Mouse (Mus musculus) limb, embryonic 14.5 days (tissue): ENCODE data around the gene Amer2. TPM values are rescaled to one million over a fixed set of nuclear protein-coding genes. Genes with fewer than 3 reads are reported as not detected.
"Not testable (repeated sequence)": the region's sequence is repeated elsewhere in the genome, so short reads cannot be mapped to it uniquely, and the experiment has no call there.

Source experiments
- ATAC-seq: fragments of 200-750 bp; cut with Nextera tagmentation; 2 replicates; pipeline ENCODE4 v1.8.0; 2017; ENCODE audit warnings: low read depth, moderate number of reproducible peaks, moderate TSS enrichment; ENCODE audit not compliant: low FRiP score
- DNase-seq: peaks from one replicate; pipeline ENCODE4 v3.0.0-alpha.2; 2015; ENCODE audit warnings: low spot score
- H3K27ac ChIP-seq: fragments of 300-500 bp; sonication (generic); replicated peaks from 2 replicates; pipeline ENCODE4 v1.5.1; 2014; ENCODE audit warnings: low read depth, mild to moderate bottlenecking, low read length, moderate library complexity, mixed read lengths
- H3K27me3 ChIP-seq: fragments of 300-500 bp; sonication (generic); 2 replicates; pipeline ENCODE4 v1.6.1; 2014; ENCODE audit warnings: low read length, mixed read lengths; ENCODE audit not compliant: control insufficient read depth, insufficient read depth
- H3K36me3 ChIP-seq: fragments of 300-500 bp; sonication (generic); 2 replicates; pipeline ENCODE4 v1.6.1; 2014; ENCODE audit warnings: mild to moderate bottlenecking, low read length, moderate library complexity, mixed read lengths; ENCODE audit not compliant: control insufficient read depth, insufficient read depth
- H3K4me1 ChIP-seq: fragments of 300-500 bp; sonication (generic); 2 replicates; pipeline ENCODE4 v1.6.1; 2014; ENCODE audit warnings: antibody characterized with exemption, low read length, mixed read lengths; ENCODE audit not compliant: control insufficient read depth, insufficient read depth
- H3K4me2 ChIP-seq: fragments of 300-500 bp; sonication (generic); replicated peaks from 2 replicates; pipeline ENCODE4 v1.6.1; 2014; ENCODE audit warnings: low read depth, mild to moderate bottlenecking, low read length, moderate library complexity; ENCODE audit not compliant: severe bottlenecking
- H3K4me3 ChIP-seq: fragments of 300-500 bp; sonication (generic); replicated peaks from 2 replicates; pipeline ENCODE4 v1.5.1; 2014; ENCODE audit warnings: low read length
- H3K9ac ChIP-seq: fragments of 300-500 bp; sonication (generic); 2 replicates; pipeline ENCODE4 v1.6.1; 2014; ENCODE audit warnings: mild to moderate bottlenecking, low read depth, low read length, moderate library complexity; ENCODE audit not compliant: severe bottlenecking
- H3K9me3 ChIP-seq: fragments of 300-500 bp; sonication (generic); 2 replicates; pipeline ENCODE4 v1.6.1; 2016; ENCODE audit warnings: low read length; ENCODE audit not compliant: control insufficient read depth
- POLR2A ChIP-seq: fragments of 200-500 bp; IDR thresholded peaks from 2 replicates; pipeline ENCODE4 v1.8.0; 2012; ENCODE audit warnings: inconsistent platforms, mild to moderate bottlenecking, moderate library complexity, borderline replicate concordance; ENCODE audit not compliant: insufficient read depth, insufficient read length; ENCODE audit errors: extremely low read depth
- WGBS: fragments of 180-500 bp; shearing (Covaris S2); extraction: QIAGEN DNeasy Blood & Tissue Kit; methylation state at CpG from one replicate; pipeline ENCODE4 v1.1.7; 2014; 5-methylcytosine and 5-hydroxymethylcytosine counted together
- polyA plus RNA-seq, 2 experiments: library from polyadenylated mRNA; depleted of rRNA in 1 of 2; stranded (reverse) in 1 of 2; unstranded in 1 of 2; fragments of >200 nt; fragmentation: Nextera tagmentation in 1 of 2; extraction: Ambion mirVana in 1 of 2; gene quantifications; 2 replicates each; pipeline versions ENCODE4 v1.2.1 to v1.2.3; 2012 to 2014

Amer2 gene
- polyA plus RNA-seq (2012; rRNA removed) (0.87 and 0.89 TPM in 2 replicates), polyA plus RNA-seq (2014; fragmentation: Nextera tagmentation; extraction: Ambion mirVana) (0.58 and 1.00 TPM in 2 replicates)

DNA sequence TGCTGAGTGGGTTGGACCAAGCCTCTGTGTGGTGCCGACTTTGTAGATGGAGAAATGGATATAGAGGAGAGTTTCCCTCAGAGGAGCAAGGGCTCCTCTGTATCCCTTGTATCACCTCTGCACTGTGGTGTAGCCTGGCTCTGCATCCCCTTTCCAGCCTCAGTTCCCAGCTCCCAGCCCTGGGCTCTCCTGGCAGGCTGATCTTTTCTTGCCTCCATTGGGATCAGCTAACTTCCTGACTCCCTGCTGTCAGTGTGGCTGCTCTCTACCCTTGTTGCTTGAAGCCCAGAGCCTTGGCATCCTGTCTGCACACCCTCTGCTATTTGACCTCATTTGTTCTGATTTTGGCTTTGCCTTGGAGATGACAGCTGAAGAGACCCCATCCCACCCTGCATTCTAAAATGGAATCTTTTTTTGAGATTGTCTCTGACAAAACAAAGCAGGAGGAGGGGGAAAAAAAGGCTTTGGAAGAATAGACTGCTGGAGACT, at the start of gene Amer2:
TSS of gene Amer2 (plus strand) at position 439 of the 489 bp plus-strand sequence.
- no peak for DNase-seq
- H3K4me3 ChIP-seq = no peak within 1 kb of the TSS
- H3K36me3 ChIP-seq = no peaks in the 10 kb centered on the region
- no peak within 1 kb of the TSS for H3K27ac ChIP-seq
- ATAC-seq = no peak
- H3K4me2 ChIP-seq = no peak within 1 kb of the TSS
- peaks cover 6% of the 10 kb centered on the region; the same call in 1 of the 2 replicates for H3K27me3 ChIP-seq
- TF ChIP-seq POLR2A = no peak
- 54% methylated on average over 1 of the region's 1 CpGs for WGBS
- H3K4me1 ChIP-seq = no peaks in the 10 kb centered on the region
- H3K9ac ChIP-seq = no peak within 1 kb of the TSS
- no peaks in the 10 kb centered on the region for H3K9me3 ChIP-seq

DNA sequence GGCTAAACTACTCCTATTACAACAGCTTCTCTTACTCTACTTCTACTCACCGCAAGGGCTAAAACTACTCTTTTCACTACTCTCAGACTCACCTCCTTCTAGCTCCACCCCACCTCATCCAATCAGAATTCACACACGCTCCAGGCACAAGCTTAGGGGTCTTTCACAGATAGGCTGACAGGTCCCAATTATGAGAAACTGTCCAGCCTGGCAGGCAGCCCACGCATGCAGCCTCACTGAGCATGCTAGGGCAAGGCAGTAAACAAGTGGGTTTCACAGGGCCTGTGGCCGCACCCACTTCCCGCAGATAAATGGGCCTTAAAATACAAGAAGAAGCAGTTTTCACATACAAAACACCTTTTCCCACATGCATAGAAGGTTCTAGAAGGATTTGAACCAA, 33.1 kb upstream of the Amer2 start:
- not testable (repeated sequence) for H3K9me3 ChIP-seq, H3K27me3 ChIP-seq, H3K4me1 ChIP-seq, H3K9ac ChIP-seq, H3K4me3 ChIP-seq, ATAC-seq, H3K4me2 ChIP-seq, DNase-seq, H3K27ac ChIP-seq, H3K36me3 ChIP-seq
- 61% methylated on average over 5 of the region's 5 CpGs for WGBS

DNA sequence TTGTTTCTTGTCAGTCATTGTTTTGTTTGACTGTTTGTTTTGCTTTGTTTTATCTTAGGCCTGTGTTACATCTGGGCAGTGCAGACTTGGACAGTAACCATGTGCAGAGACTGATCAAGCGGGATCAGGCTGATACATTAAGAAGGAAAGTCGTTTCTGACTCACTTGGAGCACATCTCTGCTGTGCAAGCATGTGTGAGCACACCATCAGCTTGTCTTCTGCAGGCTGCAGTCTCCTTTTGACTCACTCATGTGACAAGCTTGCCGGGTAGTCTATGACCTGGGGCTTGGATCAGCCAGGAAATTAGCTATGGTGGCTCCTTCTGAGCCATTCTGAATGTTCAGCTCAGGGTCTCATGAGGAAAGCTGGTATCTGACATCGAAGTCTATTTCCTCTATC, 32.5 kb upstream of the Amer2 start:
- H3K9ac ChIP-seq = no peak overlapping the region
- 82% methylated on average over 4 of the region's 4 CpGs for WGBS
- H3K36me3 ChIP-seq = no peaks in the 10 kb centered on the region
- no peak overlapping the region for H3K4me2 ChIP-seq
- no peaks in the 10 kb centered on the region for H3K27me3 ChIP-seq
- DNase-seq (no peak), ATAC-seq (no peak)
- no peak overlapping the region for H3K4me3 ChIP-seq
- no peak for TF ChIP-seq POLR2A
- H3K27ac ChIP-seq = no peak overlapping the region
- no peaks in the 10 kb centered on the region for H3K9me3 ChIP-seq
- H3K4me1 ChIP-seq = no peaks in the 10 kb centered on the region

DNA sequence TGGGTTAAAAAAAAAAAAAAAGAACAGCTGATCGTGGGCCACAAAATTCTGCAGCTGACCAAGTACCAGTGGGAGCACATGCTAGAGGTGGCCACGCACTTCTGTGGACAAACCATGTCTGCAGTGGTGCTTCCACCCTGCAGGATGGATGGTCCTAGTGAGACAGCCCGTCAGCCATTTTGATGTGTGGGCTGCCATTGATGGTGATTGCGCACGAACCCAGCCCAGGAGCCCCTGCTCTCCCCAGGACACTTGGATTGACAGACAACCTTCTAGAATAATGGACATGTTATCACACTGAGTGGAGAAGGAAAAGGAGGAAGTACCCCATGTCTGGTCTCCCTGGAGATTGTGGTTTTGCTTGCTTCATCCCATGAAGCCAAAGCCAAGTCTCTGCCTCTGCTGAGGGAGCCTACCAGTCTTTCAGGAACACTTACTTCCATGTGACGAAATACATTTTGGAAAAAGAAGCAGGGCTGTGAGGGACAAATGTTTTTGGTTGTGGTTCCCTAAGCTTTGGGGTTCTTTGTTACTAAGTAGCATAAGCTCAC, 27.7 kb upstream of the Amer2 start:
- Histone ChIP-seq H3K9me3 (no peaks in the 10 kb centered on the region), H3K4me2 (no peak overlapping the region), H3K27me3 (no peaks in the 10 kb centered on the region), H3K4me3 (no peak overlapping the region), H3K36me3 (no peaks in the 10 kb centered on the region), H3K27ac (no peak overlapping the region), H3K4me1 (no peaks in the 10 kb centered on the region), H3K9ac (no peak overlapping the region)
- DNase-seq = no peak
- ATAC-seq = no peak
- 84% methylated on average over 6 of the region's 6 CpGs for WGBS
- TF ChIP-seq POLR2A = no peak

DNA sequence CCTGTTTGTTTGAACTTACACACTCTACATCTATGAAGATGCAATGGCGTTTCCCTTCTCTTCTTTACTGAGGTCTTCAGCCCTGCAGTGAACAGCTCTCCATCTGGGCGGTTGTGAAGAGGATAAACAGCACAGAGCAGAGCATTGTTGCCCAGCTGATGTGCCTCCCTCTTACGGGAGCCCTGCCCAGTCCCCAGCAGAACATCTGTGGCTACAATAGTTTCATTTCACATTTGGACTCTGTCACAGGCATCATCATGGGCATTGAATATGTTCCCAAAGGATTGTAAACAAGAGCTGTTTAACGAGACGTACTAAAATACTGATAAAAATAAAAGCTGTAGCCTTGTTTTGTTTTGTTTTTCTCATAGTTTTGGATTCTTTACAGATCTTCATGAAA, 14.7 kb upstream of the Amer2 start:
- no peaks in the 10 kb centered on the region for H3K9me3 ChIP-seq
- TF ChIP-seq POLR2A = no peak
- no peak overlapping the region for H3K27ac ChIP-seq
- H3K27me3 ChIP-seq = no peaks in the 10 kb centered on the region
- no peak overlapping the region for H3K4me3 ChIP-seq
- peaks cover 6% of the 10 kb centered on the region; the same call in 1 of the 2 replicates for H3K4me1 ChIP-seq
- H3K9ac ChIP-seq = no peak overlapping the region
- H3K36me3 ChIP-seq = no peaks in the 10 kb centered on the region
- ATAC-seq = no peak
- no peak for DNase-seq
- no peak overlapping the region for H3K4me2 ChIP-seq
- 85% methylated on average over 5 of the region's 5 CpGs for WGBS
